Mouse (Mus musculus) forebrain, embryonic 15.5 days (tissue): ENCODE data around the gene H2-M10.2. TPM values are rescaled to one million over a fixed set of nuclear protein-coding genes. Genes with fewer than 3 reads are reported as not detected.
A peak's percentile ranks its signal among the peaks of the same experiment; 100 is the strongest.

Source experiments
- ATAC-seq: fragments of 200-750 bp; cut with Nextera tagmentation; replicated peaks from 2 replicates; pipeline ENCODE4 v1.8.0; 2017; ENCODE audit warnings: mild to moderate bottlenecking, moderate TSS enrichment, moderate library complexity
- H3K27ac ChIP-seq: fragments of 300-500 bp; sonication (generic); replicated peaks from 2 replicates; pipeline ENCODE4 v1.5.1; 2015; ENCODE audit warnings: mild to moderate bottlenecking, inconsistent platforms
- H3K27me3 ChIP-seq: fragments of 300-500 bp; sonication (generic); 2 replicates; pipeline ENCODE4 v1.6.1; 2015; ENCODE audit warnings: inconsistent platforms
- H3K36me3 ChIP-seq: fragments of 300-500 bp; sonication (generic); 2 replicates; pipeline ENCODE4 v1.6.1; 2015; ENCODE audit warnings: mild to moderate bottlenecking, inconsistent platforms
- H3K4me1 ChIP-seq: fragments of 300-500 bp; sonication (generic); 2 replicates; pipeline ENCODE4 v1.6.1; 2015; ENCODE audit warnings: inconsistent platforms
- H3K4me2 ChIP-seq: fragments of 300-500 bp; sonication (generic); replicated peaks from 2 replicates; pipeline ENCODE4 v1.6.1; 2015; ENCODE audit warnings: mild to moderate bottlenecking, inconsistent platforms
- H3K4me3 ChIP-seq: fragments of 300-500 bp; sonication (generic); 2 replicates; pipeline ENCODE4 v1.5.1; 2015; ENCODE audit warnings: mild to moderate bottlenecking, inconsistent platforms
- H3K9ac ChIP-seq: fragments of 300-500 bp; sonication (generic); replicated peaks from 2 replicates; pipeline ENCODE4 v1.6.1; 2015; ENCODE audit warnings: mild to moderate bottlenecking, inconsistent platforms
- H3K9me3 ChIP-seq: fragments of 300-500 bp; sonication (generic); 2 replicates; pipeline ENCODE4 v1.6.1; 2016; ENCODE audit warnings: inconsistent platforms
- WGBS: fragments of 180-500 bp; shearing (Covaris S2); methylation state at CpG from one replicate; pipeline ENCODE4 v1.1.7; 2015; ENCODE audit warnings: mixed read lengths; 5-methylcytosine and 5-hydroxymethylcytosine counted together
- polyA plus RNA-seq: library from polyadenylated mRNA; unstranded; fragments of >200 nt; fragmentation: Nextera tagmentation; extraction: Ambion mirVana; gene quantifications from 2 replicates; pipeline ENCODE4 v1.2.1, GENCODE M21; 2015

The H2-M10.2 gene
- polyA plus RNA-seq, 1 experiment from 2014 or later = not detected

GRCm38 (mm10) chr17:36271586-36272256 lies 14.6 kb downstream of the H2-M10.2 start, which contains the start of gene Trim39:
TSS of gene Trim39 (minus strand) at chr17:36272247.
- peak; percentile 83 for ATAC-seq
- H3K4me3 ChIP-seq = peak within 1 kb of the TSS; percentile 98
- WGBS = 1% methylated on average over 39 of the region's 43 CpGs
- H3K9ac ChIP-seq = peak within 1 kb of the TSS; percentile 87
- H3K27me3 ChIP-seq = no peaks in the 10 kb centered on the region
- peaks cover 41% of the 10 kb centered on the region for H3K4me1 ChIP-seq
- peak within 1 kb of the TSS; percentile 91 for H3K4me2 ChIP-seq
- peak within 1 kb of the TSS; percentile 98 for H3K27ac ChIP-seq
- no peaks in the 10 kb centered on the region for H3K9me3 ChIP-seq
- H3K36me3 ChIP-seq = peaks cover 17% of the 10 kb centered on the region

- H3K36me3 ChIP-seq = peaks cover 21% of the 10 kb centered on the region
- under 1% methylated on average over 71 of the region's 84 CpGs for WGBS
- ATAC-seq = peak; percentile 95
- no peaks in the 10 kb centered on the region for H3K27me3 ChIP-seq
- peak overlapping the region; percentile 98 for H3K27ac ChIP-seq
- H3K4me2 ChIP-seq = peak overlapping the region; percentile 91
- peaks cover 41% of the 10 kb centered on the region for H3K4me1 ChIP-seq
- no peaks in the 10 kb centered on the region for H3K9me3 ChIP-seq
- H3K9ac ChIP-seq = peak overlapping the region; percentile 87
- peak overlapping the region; percentile 98 for H3K4me3 ChIP-seq
Observed at GRCm38 (mm10) chr17:36270956-36271585, 15.2 kb downstream of the H2-M10.2 start.

- H3K27ac ChIP-seq = no peak overlapping the region
- no peaks in the 10 kb centered on the region for H3K9me3 ChIP-seq
- H3K4me3 ChIP-seq = no peak overlapping the region
- 76% methylated on average over 5 of the region's 5 CpGs for WGBS
- H3K4me2 ChIP-seq = no peak overlapping the region
- peaks cover 67% of the 10 kb centered on the region for H3K36me3 ChIP-seq
- no peak overlapping the region for H3K9ac ChIP-seq
- ATAC-seq = no peak
- no peaks in the 10 kb centered on the region for H3K27me3 ChIP-seq
- peaks cover 13% of the 10 kb centered on the region for H3K4me1 ChIP-seq
Observed at GRCm38 (mm10) chr17:36265834-36266233, 20.5 kb downstream of the H2-M10.2 start.

GRCm38 (mm10) chr17:36264273-36264925 lies 21.9 kb downstream of the H2-M10.2 start:
- no peak overlapping the region for H3K4me3 ChIP-seq
- no peak overlapping the region for H3K4me2 ChIP-seq
- no peaks in the 10 kb centered on the region for H3K27me3 ChIP-seq
- 89% methylated on average over 3 of the region's 3 CpGs for WGBS
- H3K9me3 ChIP-seq = no peaks in the 10 kb centered on the region
- H3K27ac ChIP-seq = no peak overlapping the region
- H3K4me1 ChIP-seq = no peaks in the 10 kb centered on the region
- no peak for ATAC-seq
- peaks cover 77% of the 10 kb centered on the region for H3K36me3 ChIP-seq
- H3K9ac ChIP-seq = no peak overlapping the region

- H3K9me3 ChIP-seq = no peaks in the 10 kb centered on the region
- H3K27me3 ChIP-seq = no peaks in the 10 kb centered on the region
- peaks cover 65% of the 10 kb centered on the region for H3K36me3 ChIP-seq
- H3K27ac ChIP-seq = no peak overlapping the region
- ATAC-seq = no peak
- WGBS = 93% methylated on average over 9 of the region's 9 CpGs
- H3K4me1 ChIP-seq = peaks cover 5% of the 10 kb centered on the region
- H3K4me2 ChIP-seq = no peak overlapping the region
- no peak overlapping the region for H3K4me3 ChIP-seq
- no peak overlapping the region for H3K9ac ChIP-seq
Observed at GRCm38 (mm10) chr17:36261511-36262166, 24.7 kb downstream of the H2-M10.2 start.

- H3K27ac ChIP-seq = peak within 1 kb of the TSS; percentile 85
- no peaks in the 10 kb centered on the region for H3K9me3 ChIP-seq
- H3K9ac ChIP-seq = peak within 1 kb of the TSS; percentile 65
- peak within 1 kb of the TSS; percentile 50 for H3K4me2 ChIP-seq
- peaks cover 41% of the 10 kb centered on the region for H3K36me3 ChIP-seq
- ATAC-seq = peak; percentile 10; the same call in 1 of the 2 replicates
- WGBS = 45% methylated on average over 6 of the region's 6 CpGs
- no peaks in the 10 kb centered on the region for H3K27me3 ChIP-seq
- H3K4me3 ChIP-seq = peak within 1 kb of the TSS; percentile 55
- peaks cover 8% of the 10 kb centered on the region for H3K4me1 ChIP-seq
Observed at GRCm38 (mm10) chr17:36257969-36258368, 28.3 kb downstream of the H2-M10.2 start, which contains the start of gene Rpp21. TSS of gene Rpp21 (minus strand) at chr17:36258069.

- peak; percentile 98 for ATAC-seq
- peak overlapping the region; percentile 85 for H3K27ac ChIP-seq
- peaks cover 3% of the 10 kb centered on the region; the same call in 1 of the 2 replicates for H3K27me3 ChIP-seq
- peak overlapping the region; percentile 65 for H3K9ac ChIP-seq
- no peaks in the 10 kb centered on the region for H3K9me3 ChIP-seq
- H3K36me3 ChIP-seq = peaks cover 36% of the 10 kb centered on the region
- H3K4me1 ChIP-seq = peaks cover 8% of the 10 kb centered on the region
- peak overlapping the region; percentile 50 for H3K4me2 ChIP-seq
- H3K4me3 ChIP-seq = peak overlapping the region; percentile 55
- under 1% methylated on average over 37 of the region's 37 CpGs for WGBS
Observed at GRCm38 (mm10) chr17:36257241-36257947, 28.9 kb downstream of the H2-M10.2 start.

GRCm38 (mm10) chr17:36253087-36253600 lies 33.1 kb downstream of the H2-M10.2 start:
- 67% methylated on average over 6 of the region's 6 CpGs for WGBS
- Histone ChIP-seq H3K9ac (no peak overlapping the region), H3K4me3 (no peak overlapping the region), H3K4me2 (no peak overlapping the region), H3K4me1 (peaks cover 8% of the 10 kb centered on the region), H3K9me3 (no peaks in the 10 kb centered on the region), H3K27me3 (peaks cover 15% of the 10 kb centered on the region; the same call in 1 of the 2 replicates), H3K36me3 (peaks cover 11% of the 10 kb centered on the region; the same call in 1 of the 2 replicates), H3K27ac (no peak overlapping the region)
- no peak for ATAC-seq

GRCm38 (mm10) chr17:36252250-36252876 lies 33.9 kb downstream of the H2-M10.2 start:
- Histone ChIP-seq H3K4me2 (peak overlapping the region; percentile 2; the same call in 1 of the 2 replicates), H3K27ac (no peak overlapping the region), H3K4me1 (peaks cover 8% of the 10 kb centered on the region), H3K27me3 (peaks cover 15% of the 10 kb centered on the region; the same call in 1 of the 2 replicates), H3K9me3 (no peaks in the 10 kb centered on the region), H3K36me3 (peaks cover 11% of the 10 kb centered on the region; the same call in 1 of the 2 replicates), H3K9ac (no peak overlapping the region), H3K4me3 (no peak overlapping the region)
- 13% methylated on average over 25 of the region's 25 CpGs for WGBS
- no peak for ATAC-seq

GRCm38 (mm10) chr17:36248886-36249285 lies 37.4 kb downstream of the H2-M10.2 start:
- Histone ChIP-seq H3K4me2 (no peak overlapping the region), H3K9ac (no peak overlapping the region), H3K36me3 (no peaks in the 10 kb centered on the region), H3K27me3 (peaks cover 15% of the 10 kb centered on the region; the same call in 1 of the 2 replicates), H3K4me1 (no peaks in the 10 kb centered on the region), H3K9me3 (no peaks in the 10 kb centered on the region), H3K27ac (no peak overlapping the region), H3K4me3 (no peak overlapping the region)
- WGBS = 46% methylated on average over 33 of the region's 33 CpGs
- no peak for ATAC-seq

- Histone ChIP-seq H3K27me3 (peaks cover 11% of the 10 kb centered on the region; the same call in 1 of the 2 replicates), H3K4me3 (no peak overlapping the region), H3K9ac (no peak overlapping the region), H3K27ac (no peak overlapping the region), H3K4me1 (no peaks in the 10 kb centered on the region), H3K36me3 (no peaks in the 10 kb centered on the region), H3K9me3 (no peaks in the 10 kb centered on the region), H3K4me2 (no peak overlapping the region)
- 90% methylated on average over 2 of the region's 2 CpGs for WGBS
- no peak for ATAC-seq
Observed at GRCm38 (mm10) chr17:36245741-36246140, 40.5 kb downstream of the H2-M10.2 start.
